Mouse (Mus musculus) left cerebral cortex, adult 2 months (tissue): ENCODE measurements around the gene Hpcal1. TPM values are rescaled to one million over a fixed set of nuclear protein-coding genes. Genes with fewer than 3 reads are reported as not detected.
A peak's percentile ranks its signal among the peaks of the same experiment; 100 is the strongest.

Source experiments
- DNase-seq, 2 experiments: peaks; one replicate each; pipeline ENCODE4 v3.0.0; 2021 to 2022; ENCODE audit warnings: low spot score in 2 of 2, mixed read lengths in 1 of 2; ENCODE audit errors: extremely low spot score in 1 of 2
- H3K27ac ChIP-seq: fragments of 200-600 bp; 2 replicates; pipeline ENCODE4 v1.8.1; 2022
- H3K4me3 ChIP-seq: fragments of 200-600 bp; 2 replicates; pipeline ENCODE4 v1.8.1; 2022
- CTCF ChIP-seq: fragments of 200-600 bp; IDR thresholded peaks from 2 replicates; pipeline ENCODE4 v1.8.1; 2022; ENCODE audit warnings: antibody characterized with exemption, mild to moderate bottlenecking, moderate library complexity
- intact Hi-C: fragments of 180-260 bp; cut with DNase I; formaldehyde crosslinking; loops from one replicate; pipeline ENCODE4 v1.15.1; 2025
- total RNA-seq, 2 experiments: library from RNA; stranded (reverse); gene quantifications; 2 replicates each; pipeline ENCODE4 v1.2.3; 2021

Gene Hpcal1
- total RNA-seq, 2 experiments from 2014 or later: 78.5 to 93.8 TPM

GRCm38 (mm10) chr12:17689931-17690563 lies 609 bp upstream of the Hpcal1 start:
- H3K27ac ChIP-seq: no peak overlapping the region
- H3K4me3 ChIP-seq: peak overlapping the region; percentile 83
- DNase-seq: no peak
- TF ChIP-seq CTCF: no peak
- intact Hi-C loops: loop anchor here (5.0 kb wide), 1 partner anchor 133 kb away; no protein-coding TSS in a partner anchor

DNA sequence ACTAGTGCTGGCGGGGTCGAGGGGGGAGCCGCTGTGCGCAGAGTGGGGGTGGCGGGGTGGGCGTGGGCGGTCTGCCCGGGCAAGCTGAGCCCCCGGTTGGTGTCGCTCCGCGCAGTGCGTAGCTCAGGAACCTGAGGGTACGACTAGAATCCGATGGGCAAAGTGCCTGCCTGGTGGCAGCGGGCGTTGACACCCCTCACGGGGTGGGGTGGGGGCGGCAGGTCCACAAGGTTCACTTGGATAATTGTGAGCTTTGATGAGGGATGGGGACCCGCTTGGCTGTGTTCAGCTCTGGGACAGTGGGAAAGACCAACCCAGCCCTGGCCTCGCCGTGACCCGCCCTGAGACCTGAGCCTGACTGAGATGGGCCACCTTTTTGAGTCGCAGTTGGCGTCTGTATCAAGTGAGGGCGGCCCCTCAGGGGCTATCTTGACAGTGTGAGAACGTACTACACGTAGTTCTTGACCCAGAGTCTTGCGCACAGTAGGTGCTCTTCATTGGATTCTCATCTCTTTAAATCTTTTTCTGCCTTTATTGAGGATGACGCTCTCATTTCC lies 742 bp downstream of the Hpcal1 start:
- no peak for TF ChIP-seq CTCF
- H3K4me3 ChIP-seq: peak overlapping the region; percentile 83
- DNase-seq: no peak
- intact Hi-C loops: loop anchor here (5.0 kb wide), 1 partner anchor 134 kb away; no protein-coding TSS in a partner anchor
- H3K27ac ChIP-seq: no peak overlapping the region; the same call in 1 of the 2 replicates

GRCm38 (mm10) chr12:17691891-17692321 lies 1.2 kb downstream of the Hpcal1 start:
- intact Hi-C loops: loop anchor here (5.0 kb wide), 1 partner anchor 135 kb away; no protein-coding TSS in a partner anchor

DNA sequence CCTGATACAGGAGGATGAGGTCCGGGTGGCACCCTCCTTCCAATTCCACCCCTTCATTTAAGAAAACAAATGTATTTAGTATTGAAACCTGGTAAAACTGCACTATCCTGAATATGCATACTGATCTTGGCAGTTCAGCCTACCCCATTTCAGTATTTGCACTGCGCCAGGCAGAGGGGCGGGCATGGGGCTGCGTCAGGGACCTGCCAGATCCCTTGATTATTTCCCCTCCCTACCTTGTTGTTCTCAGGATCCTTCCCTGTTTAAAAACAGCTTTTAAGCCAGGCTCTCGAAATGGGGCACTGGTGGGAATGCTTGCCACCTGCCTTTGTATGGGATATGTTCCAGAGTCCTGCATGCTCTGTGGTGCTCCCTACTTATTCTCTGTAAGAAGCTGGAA lies 1.7 kb downstream of the Hpcal1 start:
- Histone ChIP-seq H3K27ac (no peak overlapping the region), H3K4me3 (peak overlapping the region; percentile 83)
- intact Hi-C loops: loop anchor here (5.0 kb wide), 1 partner anchor 135 kb away; no protein-coding TSS in a partner anchor
- DNase-seq: no peak
- no peak for TF ChIP-seq CTCF

More at GRCm38 (mm10) chr12:17691891-17692321, 1.2 kb downstream of the Hpcal1 start:
- DNase-seq: no peak
- TF ChIP-seq CTCF: no peak
- Histone ChIP-seq H3K4me3 (peak overlapping the region; percentile 83), H3K27ac (no peak overlapping the region)

GRCm38 (mm10) chr12:17692953-17693352 lies 2.3 kb downstream of the Hpcal1 start:
- intact Hi-C loops: loop anchor here (5.0 kb wide), 1 partner anchor 136 kb away; no protein-coding TSS in a partner anchor
- no peak for TF ChIP-seq CTCF
- no peak for DNase-seq
- H3K27ac ChIP-seq: no peak overlapping the region
- H3K4me3 ChIP-seq: no peak overlapping the region

- TF ChIP-seq CTCF: no peak
- DNase-seq: no peak
- intact Hi-C loops: loop anchor here (5.0 kb wide), 1 partner anchor 137 kb away; no protein-coding TSS in a partner anchor
- Histone ChIP-seq H3K4me3 (no peak overlapping the region), H3K27ac (no peak overlapping the region)
Measured at GRCm38 (mm10) chr12:17694589-17695115, 4.0 kb downstream of the Hpcal1 start.

DNA sequence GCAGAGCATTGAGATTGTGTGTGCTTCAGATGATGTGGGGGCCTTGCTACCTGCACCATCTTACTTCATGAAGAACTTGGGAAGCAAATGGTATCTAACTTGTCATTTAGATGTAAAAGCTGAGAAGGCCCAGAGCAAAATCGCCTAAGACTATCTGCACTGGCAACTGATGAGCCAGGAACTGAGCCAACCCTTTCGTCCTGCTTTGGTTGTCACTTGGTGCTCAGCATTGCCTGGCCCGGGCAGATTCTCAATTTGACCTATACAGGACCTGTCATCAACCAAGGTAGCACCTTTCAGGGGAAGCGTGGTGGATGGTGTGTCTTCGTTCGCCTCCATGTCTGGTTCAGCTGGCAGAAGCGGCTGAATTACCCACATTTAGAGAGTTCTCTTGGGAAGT lies 5.7 kb downstream of the Hpcal1 start:
- DNase-seq: no peak
- intact Hi-C loops: no loop called here
- no peak for TF ChIP-seq CTCF
- no peak overlapping the region for H3K27ac ChIP-seq
- H3K4me3 ChIP-seq: no peak overlapping the region

DNA sequence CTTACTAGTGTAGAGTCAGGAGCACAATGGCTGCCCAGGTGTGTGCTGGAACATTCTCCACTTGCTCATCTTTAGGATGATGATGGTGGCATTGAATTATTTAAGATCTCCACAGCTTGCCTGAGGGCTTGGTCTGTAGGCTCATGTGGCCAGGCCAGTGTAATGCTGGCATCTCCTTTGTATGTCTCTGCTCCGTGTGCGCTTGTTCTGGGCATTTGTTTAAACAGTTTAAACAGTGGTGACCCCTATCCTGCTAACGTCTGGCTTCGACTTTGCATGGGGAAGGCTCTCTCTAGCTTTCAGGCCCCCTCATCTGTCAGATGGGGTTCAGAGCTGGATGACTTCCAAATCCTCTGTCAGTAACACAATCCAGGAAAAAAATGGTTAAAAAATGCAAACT lies 8.3 kb downstream of the Hpcal1 start:
- intact Hi-C loops: no loop called here

GRCm38 (mm10) chr12:17699480-17699879 lies 8.8 kb downstream of the Hpcal1 start:
- DNase-seq: no peak
- Histone ChIP-seq H3K4me3 (no peak overlapping the region), H3K27ac (no peak overlapping the region)
- no peak for TF ChIP-seq CTCF
- intact Hi-C loops: no loop called here

More for the DNA sequence above, 8.3 kb downstream of the Hpcal1 start:
- DNase-seq: no peak
- Histone ChIP-seq H3K27ac (no peak overlapping the region), H3K4me3 (no peak overlapping the region)
- TF ChIP-seq CTCF: no peak

DNA sequence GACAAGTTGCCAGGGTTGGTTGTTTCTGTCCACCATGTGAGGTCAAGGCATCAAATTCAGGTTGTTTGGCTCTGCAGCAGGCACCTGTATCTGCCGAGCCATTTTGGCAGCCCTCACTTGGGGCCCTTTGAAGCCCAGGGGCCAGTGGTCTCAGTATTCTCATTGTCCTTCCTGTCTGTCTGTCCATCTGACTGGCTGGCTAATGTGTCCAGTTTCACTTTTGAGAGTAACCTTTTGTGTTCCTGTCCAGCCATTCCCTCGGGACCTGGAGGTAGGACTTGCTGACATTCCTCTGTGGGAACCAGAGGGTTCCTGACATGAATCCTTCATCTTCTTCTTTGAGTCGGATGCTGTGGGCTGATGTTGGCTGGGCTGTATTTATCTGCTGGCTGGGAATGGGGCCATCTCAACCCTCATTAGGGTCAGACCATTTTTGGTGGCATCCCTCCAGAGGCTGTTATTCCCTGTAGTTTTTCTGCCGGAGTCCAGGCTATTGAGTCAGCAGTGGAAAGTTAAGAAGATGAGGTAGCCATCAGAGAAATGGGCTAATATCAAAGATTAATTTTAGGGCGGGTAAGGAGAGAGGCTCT lies 10.6 kb downstream of the Hpcal1 start:
- TF ChIP-seq CTCF: no peak
- intact Hi-C loops: no loop called here
- Histone ChIP-seq H3K4me3 (no peak overlapping the region), H3K27ac (no peak overlapping the region)
- DNase-seq: no peak

DNA sequence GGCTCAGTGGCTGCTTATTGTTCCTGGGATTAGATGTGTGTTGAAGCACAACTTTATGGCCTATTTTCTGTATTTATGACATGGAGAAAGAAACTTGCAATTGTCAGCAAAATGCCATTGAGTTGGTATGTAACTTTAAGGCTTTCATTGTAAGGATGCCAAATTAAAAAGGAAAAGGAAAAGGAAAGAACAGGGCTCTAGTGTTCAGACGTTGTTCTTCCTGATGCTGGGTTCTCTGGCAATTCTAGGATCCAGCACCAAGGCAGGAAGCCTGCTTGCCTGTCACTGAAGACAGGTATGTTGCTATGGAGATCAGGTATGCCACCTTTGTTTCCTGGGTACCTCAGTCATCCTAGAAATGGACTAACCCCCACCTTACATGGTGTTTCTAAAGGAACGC lies 11.1 kb downstream of the Hpcal1 start:
- H3K27ac ChIP-seq: no peak overlapping the region
- no peak overlapping the region for H3K4me3 ChIP-seq
- TF ChIP-seq CTCF: no peak
- intact Hi-C loops: no loop called here
- DNase-seq: no peak
